Mouse (Mus musculus): Measurements from ENCODE around the gene Omp. TPM values are rescaled to one million over a fixed set of nuclear protein-coding genes. Genes with fewer than 3 reads are reported as not detected.
A peak's percentile ranks its signal among the peaks of the same experiment; 100 is the strongest.

Gene Omp
- total RNA-seq (2014; rRNA removed) (0.29 and 0.54 TPM in 2 replicates), polyA plus RNA-seq (2015; fragmentation: Nextera tagmentation; extraction: Ambion mirVana) (0.31 and 0.38 TPM in 2 replicates)

DNA sequence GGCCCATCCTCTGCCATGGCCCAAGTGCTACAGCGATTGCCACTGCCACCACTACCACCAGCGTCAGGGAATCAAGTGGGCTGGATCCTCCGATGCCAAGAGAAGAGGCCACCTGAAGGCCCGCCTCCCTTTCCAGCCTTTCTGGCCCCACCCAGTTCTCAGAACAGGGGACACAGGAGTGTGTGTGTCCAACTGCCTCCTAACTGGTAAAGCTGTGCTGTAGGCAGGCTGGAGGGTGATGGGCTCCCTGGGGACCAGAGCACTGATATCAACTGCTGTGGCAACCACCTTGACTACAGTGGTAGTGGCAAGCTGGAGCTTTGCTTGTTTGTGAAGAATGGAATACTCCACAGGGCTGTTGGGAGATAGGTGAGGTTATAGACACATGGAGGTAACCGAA is at the start of gene Omp:
Omp (minus strand) TSS at position 101 of the 400 bp plus-strand sequence.
- Histone ChIP-seq H3K9ac (no peak within 1 kb of the TSS), H3K9me3 (ENCODE audit: low read length) (no peaks in the 10 kb centered on the region), H3K4me3 (ENCODE audit: low read depth, low read length) (no peak within 1 kb of the TSS), H3K4me2 (ENCODE audit: low read depth) (no peak within 1 kb of the TSS), H3K36me3 (ENCODE audit: insufficient read depth) (no peaks in the 10 kb centered on the region; the same call in 1 of the 2 replicates), H3K27me3 (ENCODE audit: insufficient read depth, low read length) (no peaks in the 10 kb centered on the region), H3K4me1 (ENCODE audit: insufficient read depth) (no peaks in the 10 kb centered on the region), H3K27ac (ENCODE audit: low read depth, low read length) (no peak within 1 kb of the TSS)
- DNase-seq (no peak), ATAC-seq (no peak)
- 91% methylated on average over 5 of the region's 5 CpGs for WGBS
- TF ChIP-seq CTCF (IDR thresholded peaks at IDR 0.05; ENCODE audit: low read depth): no peak

GRCm38 (mm10) chr7:98194026-98194792 is 48.9 kb upstream of the Omp start:
- Histone ChIP-seq H3K27me3 (ENCODE audit: insufficient read depth, low read length) (peaks cover 51% of the 10 kb centered on the region), H3K9me3 (ENCODE audit: low read length) (no peaks in the 10 kb centered on the region), H3K9ac (peak overlapping the region; percentile 44), H3K36me3 (ENCODE audit: insufficient read depth) (no peaks in the 10 kb centered on the region), H3K4me2 (ENCODE audit: low read depth) (peak overlapping the region; percentile 93), H3K27ac (ENCODE audit: low read depth, low read length) (no peak overlapping the region), H3K4me3 (ENCODE audit: low read depth, low read length) (peak overlapping the region; percentile 44), H3K4me1 (ENCODE audit: insufficient read depth) (peaks cover 11% of the 10 kb centered on the region; the same call in 1 of the 2 replicates)
- 4% methylated on average over 61 of the region's 61 CpGs for WGBS
- ATAC-seq (peak; percentile 53), DNase-seq (peak; percentile 37)
- no peak for TF ChIP-seq CTCF (IDR thresholded peaks at IDR 0.05; ENCODE audit: low read depth)

- no peak overlapping the region for H3K27ac ChIP-seq (ENCODE audit: low read depth, low read length)
- H3K9me3 ChIP-seq (ENCODE audit: low read length): no peaks in the 10 kb centered on the region
- H3K4me3 ChIP-seq (ENCODE audit: low read depth, low read length): peak overlapping the region; percentile 44
- 4% methylated on average over 36 of the region's 36 CpGs for WGBS
- peak; percentile 83 for ATAC-seq
- peak; percentile 68 for TF ChIP-seq CTCF (IDR thresholded peaks at IDR 0.05; ENCODE audit: low read depth)
- peaks cover 51% of the 10 kb centered on the region for H3K27me3 ChIP-seq (ENCODE audit: insufficient read depth, low read length)
- DNase-seq: peak; percentile 56
- peaks cover 11% of the 10 kb centered on the region; the same call in 1 of the 2 replicates for H3K4me1 ChIP-seq (ENCODE audit: insufficient read depth)
- peak overlapping the region; percentile 93 for H3K4me2 ChIP-seq (ENCODE audit: low read depth)
- no peaks in the 10 kb centered on the region for H3K36me3 ChIP-seq (ENCODE audit: insufficient read depth)
- peak overlapping the region; percentile 44 for H3K9ac ChIP-seq
Measured at GRCm38 (mm10) chr7:98193515-98194025, 48.3 kb upstream of the Omp start.

DNA sequence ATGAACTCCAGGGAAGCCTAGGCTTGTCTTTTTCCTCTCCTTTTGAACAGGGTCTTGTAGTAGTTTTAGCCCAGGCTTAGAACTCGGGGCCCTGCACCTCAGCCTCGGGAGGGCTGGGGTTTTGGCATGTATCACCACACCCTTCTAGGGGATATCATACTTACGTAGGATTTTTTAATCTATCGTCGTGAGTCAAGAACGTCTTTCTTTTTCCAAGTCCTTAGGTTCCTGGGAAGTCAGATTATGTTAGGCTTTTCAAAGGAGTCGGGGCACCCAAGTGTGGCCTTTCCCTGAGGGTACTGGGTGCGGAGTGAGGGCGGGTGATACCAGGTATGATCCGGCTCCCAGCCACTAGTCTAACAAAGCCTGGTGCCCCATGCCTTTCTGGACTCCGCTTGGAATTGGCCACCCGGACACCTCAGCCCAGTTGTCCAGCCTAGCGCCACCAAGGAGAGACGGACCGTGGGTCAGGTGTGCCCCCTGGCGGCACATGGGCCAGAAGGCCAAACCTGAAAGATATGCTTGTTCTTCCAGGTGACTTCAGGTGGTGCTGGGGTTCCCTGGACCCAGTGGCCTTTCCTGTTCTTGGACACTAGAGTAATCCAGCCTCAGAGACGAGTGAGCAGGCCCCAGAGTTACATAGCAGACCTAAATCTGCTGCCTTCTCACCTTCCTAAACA is 46.4 kb upstream of the Omp start:
- Histone ChIP-seq H3K9ac (no peak overlapping the region), H3K4me3 (ENCODE audit: low read depth, low read length) (no peak overlapping the region), H3K27me3 (ENCODE audit: insufficient read depth, low read length) (peaks cover 46% of the 10 kb centered on the region)

DNA sequence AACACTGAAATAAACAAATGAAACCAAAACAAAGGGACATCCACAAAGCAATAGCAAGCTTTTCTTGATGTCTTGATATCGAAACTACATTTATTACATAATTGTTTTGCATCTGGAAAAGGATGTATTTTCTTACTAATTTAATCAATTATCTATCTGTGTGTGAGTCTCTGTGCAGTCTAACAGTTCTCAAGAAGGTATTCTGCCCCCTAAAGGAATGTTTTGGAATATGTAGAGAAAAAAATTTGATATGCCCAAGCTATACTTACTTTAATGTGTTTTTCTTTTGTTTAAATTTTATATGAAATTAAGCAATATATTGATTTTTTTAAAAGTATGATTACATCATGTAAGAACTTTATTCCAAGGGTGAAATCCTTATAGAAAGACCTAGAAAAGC is 45.3 kb upstream of the Omp start:
- Histone ChIP-seq H3K4me3 (ENCODE audit: low read depth, low read length) (no peak overlapping the region), H3K4me1 (ENCODE audit: insufficient read depth) (peaks cover 11% of the 10 kb centered on the region; the same call in 1 of the 2 replicates), H3K9ac (no peak overlapping the region), H3K9me3 (ENCODE audit: low read length) (no peaks in the 10 kb centered on the region), H3K27me3 (ENCODE audit: insufficient read depth, low read length) (peaks cover 38% of the 10 kb centered on the region), H3K27ac (ENCODE audit: low read depth, low read length) (no peak overlapping the region), H3K36me3 (ENCODE audit: insufficient read depth) (no peaks in the 10 kb centered on the region), H3K4me2 (ENCODE audit: low read depth) (no peak overlapping the region)
- ATAC-seq (no peak), DNase-seq (no peak)
- 0 out of 2 replicates have a peak, but pooled peaks have one; percentile 19 for TF ChIP-seq CTCF (IDR thresholded peaks at IDR 0.05; ENCODE audit: low read depth)
- 96% methylated on average over 1 of the region's 1 CpGs for WGBS

More for the DNA sequence above, 46.4 kb upstream of the Omp start:
- Histone ChIP-seq H3K36me3 (ENCODE audit: insufficient read depth) (no peaks in the 10 kb centered on the region), H3K4me1 (ENCODE audit: insufficient read depth) (peaks cover 11% of the 10 kb centered on the region; the same call in 1 of the 2 replicates), H3K4me2 (ENCODE audit: low read depth) (no peak overlapping the region), H3K9me3 (ENCODE audit: low read length) (no peaks in the 10 kb centered on the region), H3K27ac (ENCODE audit: low read depth, low read length) (no peak overlapping the region)
- ATAC-seq: no peak
- WGBS: 73% methylated on average over 17 of the region's 17 CpGs
- no peak for DNase-seq
- TF ChIP-seq CTCF (IDR thresholded peaks at IDR 0.05; ENCODE audit: low read depth): peak; percentile 48

- Histone ChIP-seq H3K4me3 (ENCODE audit: low read depth, low read length) (no peak overlapping the region), H3K4me1 (ENCODE audit: insufficient read depth) (peaks cover 11% of the 10 kb centered on the region; the same call in 1 of the 2 replicates), H3K9ac (no peak overlapping the region), H3K27me3 (ENCODE audit: insufficient read depth, low read length) (peaks cover 32% of the 10 kb centered on the region), H3K36me3 (ENCODE audit: insufficient read depth) (no peaks in the 10 kb centered on the region), H3K27ac (ENCODE audit: low read depth, low read length) (no peak overlapping the region), H3K9me3 (ENCODE audit: low read length) (no peaks in the 10 kb centered on the region), H3K4me2 (ENCODE audit: low read depth) (no peak overlapping the region)
- TF ChIP-seq CTCF (IDR thresholded peaks at IDR 0.05; ENCODE audit: low read depth): no peak
- no peak for DNase-seq
- no peak for ATAC-seq
- 49% methylated on average over 3 of the region's 3 CpGs for WGBS
Measured at GRCm38 (mm10) chr7:98189745-98190144, 44.4 kb upstream of the Omp start.
